Mouse (Mus musculus) frontal cortex, adult 2 months (tissue): ENCODE measurements around the gene Cbfa2t2. TPM values are rescaled to one million over a fixed set of nuclear protein-coding genes. Genes with fewer than 3 reads are reported as not detected.

Experiments used
- polyA plus RNA-seq: library from polyadenylated mRNA; depleted of rRNA; stranded (reverse); fragments of >200 nt; gene quantifications from 2 replicates; pipeline ENCODE4 v1.2.3, GENCODE M21; 2012; rRNA removed

Cbfa2t2 gene
- polyA plus RNA-seq, 1 experiment, result 31.7 TPM

Other genes with a start within 250 kb of the Cbfa2t2 start
- gene Bpifb1, start 245.7 kb upstream of the Cbfa2t2 start, polyA plus RNA-seq, result 0.36 and 0.40 TPM in 2 replicates
- 0.14 and 0.17 TPM in 2 replicates for gene Bpifb5, start 212.7 kb upstream of the Cbfa2t2 start, polyA plus RNA-seq
- gene Bpifb9a, start 178.6 kb upstream of the Cbfa2t2 start, polyA plus RNA-seq, result not detected in 2 replicates
- not detected in 2 replicates for gene Bpifb9b, start 129.3 kb upstream of the Cbfa2t2 start, polyA plus RNA-seq
- 13.6 and 19.0 TPM in 2 replicates for gene Cdk5rap1, start 63.5 kb upstream of the Cbfa2t2 start, polyA plus RNA-seq
- gene Snta1, start 28.4 kb upstream of the Cbfa2t2 start, polyA plus RNA-seq, result 37.3 and 37.8 TPM in 2 replicates
- 0.76 and 0.84 TPM in 2 replicates for gene 1700003F12Rik, start 110.6 kb downstream of the Cbfa2t2 start, polyA plus RNA-seq
- 0.08 TPM in 1 of 2 replicates, not detected in the other for gene Actl10, start 115.3 kb downstream of the Cbfa2t2 start, polyA plus RNA-seq
- gene Necab3, start 122.4 kb downstream of the Cbfa2t2 start, polyA plus RNA-seq, result 122 and 145 TPM in 2 replicates
- gene E2f1, start 133.4 kb downstream of the Cbfa2t2 start, polyA plus RNA-seq, result 10.9 and 11.7 TPM in 2 replicates
- 18.6 and 20.7 TPM in 2 replicates for gene Pxmp4, start 167.2 kb downstream of the Cbfa2t2 start, polyA plus RNA-seq
- gene Zfp341, start 176.8 kb downstream of the Cbfa2t2 start, polyA plus RNA-seq, result 10.0 and 10.5 TPM in 2 replicates
- gene 4930519P11Rik, start 177.0 kb downstream of the Cbfa2t2 start, polyA plus RNA-seq, result 0.48 TPM in 1 of 2 replicates, not detected in the other
- gene Chmp4b, start 215.2 kb downstream of the Cbfa2t2 start, polyA plus RNA-seq, result 277 and 314 TPM in 2 replicates